Mouse (Mus musculus) mouse embryonic stem cell (cell line): Measurements from ENCODE around the gene Limk1.
"Not testable (repeated sequence)": the region's sequence is repeated elsewhere in the genome, so short reads cannot be mapped to it uniquely, and the experiment has no call there.

Experiments used
- in situ Hi-C, 2 experiments: fragments of 300-500 bp; cut with MboI; formaldehyde crosslinking; loops; 1 replicate in 1 of 2; 3 replicates in 1 of 2; pipeline ENCODE4 v1.14.3; 2019 to 2020; ENCODE audit warnings: low sequenced_read_pairs in 2 of 2, low pct_unique_long_range_greater_than_20kb in 1 of 2, mixed read lengths in 1 of 2; ENCODE audit not compliant: unreplicated experiment in 1 of 2

Limk1 gene

GRCm38 (mm10) chr5:134680238-134680637 is 8.2 kb downstream of the Limk1 start:
- in situ Hi-C loops, result no loop called here

GRCm38 (mm10) chr5:134678827-134679546 is 9.4 kb downstream of the Limk1 start:
- in situ Hi-C loops, result no loop called here

GRCm38 (mm10) chr5:134678031-134678430 is 10.4 kb downstream of the Limk1 start:
- in situ Hi-C loops, result no loop called here

- in situ Hi-C loops, result no loop called here
Observed at GRCm38 (mm10) chr5:134677491-134677890, 10.9 kb downstream of the Limk1 start.

GRCm38 (mm10) chr5:134675956-134676759 is 12.2 kb downstream of the Limk1 start:
- in situ Hi-C loops, result no loop called here

- in situ Hi-C loops, result no loop called here
Observed at GRCm38 (mm10) chr5:134674977-134675376, 13.4 kb downstream of the Limk1 start.

- in situ Hi-C loops, result no loop called here
Observed at GRCm38 (mm10) chr5:134672611-134673010, 15.8 kb downstream of the Limk1 start.

- in situ Hi-C loops, result no loop called here
Observed at GRCm38 (mm10) chr5:134672198-134672516, 16.2 kb downstream of the Limk1 start.

GRCm38 (mm10) chr5:134671335-134672197 is 16.8 kb downstream of the Limk1 start:
- in situ Hi-C loops, result no loop called here

- in situ Hi-C loops, result no loop called here
Observed at GRCm38 (mm10) chr5:134669001-134669708, 19.2 kb downstream of the Limk1 start.

- in situ Hi-C loops, result no loop called here
Observed at GRCm38 (mm10) chr5:134668495-134668894, 19.9 kb downstream of the Limk1 start.

GRCm38 (mm10) chr5:134656708-134657107 is 31.7 kb downstream of the Limk1 start:
- in situ Hi-C loops, result no loop called here

- in situ Hi-C loops, result no loop called here
Observed at GRCm38 (mm10) chr5:134652015-134652414, 36.4 kb downstream of the Limk1 start.

- in situ Hi-C loops, result no loop called here
Observed at GRCm38 (mm10) chr5:134650926-134651325, 37.5 kb downstream of the Limk1 start.

GRCm38 (mm10) chr5:134648976-134649375 is 39.4 kb downstream of the Limk1 start:
- in situ Hi-C loops, result not testable (repeated sequence)

GRCm38 (mm10) chr5:134647394-134647793 is 41.0 kb downstream of the Limk1 start:
- in situ Hi-C loops, result no loop called here

- in situ Hi-C loops, result no loop called here
Observed at GRCm38 (mm10) chr5:134646461-134646860, 41.9 kb downstream of the Limk1 start.

- in situ Hi-C loops, result no loop called here
Observed at GRCm38 (mm10) chr5:134644643-134645118, 43.7 kb downstream of the Limk1 start.
